Mouse (Mus musculus) midbrain, embryonic 12.5 days (tissue): Measurements from ENCODE around the gene Rangap1. TPM values are rescaled to one million over a fixed set of nuclear protein-coding genes. Genes with fewer than 3 reads are reported as not detected.
A peak's percentile ranks its signal among the peaks of the same experiment; 100 is the strongest.
"Not testable (repeated sequence)": the region's sequence is repeated elsewhere in the genome, so short reads cannot be mapped to it uniquely, and the experiment has no call there.

Experiments
- ATAC-seq: fragments of 200-750 bp; cut with Nextera tagmentation; 2 replicates; pipeline ENCODE4 v1.8.0; 2017; ENCODE audit warnings: low read depth, moderate TSS enrichment, moderate library complexity; ENCODE audit not compliant: low FRiP score
- H3K27ac ChIP-seq: fragments of 300-500 bp; sonication (generic); replicated peaks from 2 replicates; pipeline ENCODE4 v1.5.1; 2016; ENCODE audit warnings: mild to moderate bottlenecking
- H3K27me3 ChIP-seq: fragments of 300-500 bp; sonication (generic); 2 replicates; pipeline ENCODE4 v1.6.1; 2016; ENCODE audit warnings: mild to moderate bottlenecking
- H3K36me3 ChIP-seq: fragments of 300-500 bp; sonication (generic); 2 replicates; pipeline ENCODE4 v1.6.1; 2016
- H3K4me1 ChIP-seq: fragments of 300-500 bp; sonication (generic); 2 replicates; pipeline ENCODE4 v1.6.1; 2016
- H3K4me2 ChIP-seq: fragments of 300-500 bp; sonication (generic); replicated peaks from 2 replicates; pipeline ENCODE4 v1.6.1; 2016; ENCODE audit warnings: mild to moderate bottlenecking, moderate library complexity
- H3K4me3 ChIP-seq: fragments of 300-500 bp; sonication (generic); 2 replicates; pipeline ENCODE4 v1.5.1; 2016; ENCODE audit warnings: mild to moderate bottlenecking
- H3K9ac ChIP-seq: fragments of 300-500 bp; sonication (generic); replicated peaks from 2 replicates; pipeline ENCODE4 v1.6.1; 2016; ENCODE audit warnings: mild to moderate bottlenecking, moderate library complexity
- H3K9me3 ChIP-seq: fragments of 300-500 bp; sonication (generic); 2 replicates; pipeline ENCODE4 v1.6.1; 2016; ENCODE audit warnings: mild to moderate bottlenecking
- WGBS: fragments of 180-500 bp; shearing (Covaris S2); methylation state at CpG from one replicate; pipeline ENCODE4 v1.1.7; 2016; 5-methylcytosine and 5-hydroxymethylcytosine counted together
- polyA plus RNA-seq: library from polyadenylated mRNA; unstranded; fragments of >200 nt; fragmentation: Nextera tagmentation; extraction: Ambion mirVana; gene quantifications from 2 replicates; pipeline ENCODE4 v1.2.1, GENCODE M21; 2016

The Rangap1 gene
- polyA plus RNA-seq, 1 experiment from 2014 or later: 165 TPM

- Histone ChIP-seq H3K4me2 (no peak overlapping the region), H3K36me3 (peaks cover 94% of the 10 kb centered on the region), H3K9ac (no peak overlapping the region), H3K4me3 (no peak overlapping the region), H3K27me3 (no peaks in the 10 kb centered on the region), H3K27ac (no peak overlapping the region), H3K9me3 (no peaks in the 10 kb centered on the region), H3K4me1 (no peaks in the 10 kb centered on the region)
- no peak for ATAC-seq
- 91% methylated on average over 11 of the region's 11 CpGs for WGBS
Measured at GRCm38 (mm10) chr15:81708991-81709390, 36.3 kb downstream of the Rangap1 start.

GRCm38 (mm10) chr15:81703094-81703489 lies 42.2 kb downstream of the Rangap1 start:
- Histone ChIP-seq H3K4me3 (no peak overlapping the region), H3K27ac (no peak overlapping the region), H3K4me1 (no peaks in the 10 kb centered on the region), H3K36me3 (peaks cover 53% of the 10 kb centered on the region), H3K4me2 (no peak overlapping the region), H3K9ac (no peak overlapping the region), H3K27me3 (no peaks in the 10 kb centered on the region), H3K9me3 (no peaks in the 10 kb centered on the region)
- WGBS: 84% methylated on average over 3 of the region's 3 CpGs
- no peak for ATAC-seq

GRCm38 (mm10) chr15:81702306-81703093 lies 42.8 kb downstream of the Rangap1 start:
- Histone ChIP-seq H3K36me3 (peaks cover 48% of the 10 kb centered on the region), H3K9me3 (no peaks in the 10 kb centered on the region), H3K4me2 (no peak overlapping the region), H3K27ac (no peak overlapping the region), H3K4me3 (no peak overlapping the region), H3K27me3 (no peaks in the 10 kb centered on the region), H3K4me1 (no peaks in the 10 kb centered on the region), H3K9ac (no peak overlapping the region)
- ATAC-seq: no peak
- 88% methylated on average over 13 of the region's 13 CpGs for WGBS

- not testable (repeated sequence) for ATAC-seq, H3K4me2 ChIP-seq, H3K27ac ChIP-seq, H3K9ac ChIP-seq, H3K4me1 ChIP-seq, H3K27me3 ChIP-seq, H3K4me3 ChIP-seq, H3K9me3 ChIP-seq
- WGBS: 75% methylated on average over 4 of the region's 4 CpGs
- peaks cover 38% of the 10 kb centered on the region for H3K36me3 ChIP-seq
Measured at GRCm38 (mm10) chr15:81701350-81701749, 44.0 kb downstream of the Rangap1 start.

GRCm38 (mm10) chr15:81700601-81701000 lies 44.7 kb downstream of the Rangap1 start:
- H3K4me3 ChIP-seq: no peak overlapping the region
- H3K27ac ChIP-seq: no peak overlapping the region
- H3K4me1 ChIP-seq: no peaks in the 10 kb centered on the region
- H3K9ac ChIP-seq: no peak overlapping the region
- peaks cover 31% of the 10 kb centered on the region for H3K36me3 ChIP-seq
- H3K27me3 ChIP-seq: peaks cover 8% of the 10 kb centered on the region
- H3K9me3 ChIP-seq: no peaks in the 10 kb centered on the region
- WGBS: 85% methylated on average over 8 of the region's 8 CpGs
- ATAC-seq: no peak
- H3K4me2 ChIP-seq: no peak overlapping the region

GRCm38 (mm10) chr15:81700161-81700560 lies 45.2 kb downstream of the Rangap1 start:
- Histone ChIP-seq H3K9me3 (no peaks in the 10 kb centered on the region), H3K4me2 (no peak overlapping the region), H3K9ac (no peak overlapping the region), H3K36me3 (peaks cover 26% of the 10 kb centered on the region), H3K4me3 (no peak overlapping the region), H3K27me3 (peaks cover 13% of the 10 kb centered on the region), H3K27ac (no peak overlapping the region), H3K4me1 (no peaks in the 10 kb centered on the region)
- 72% methylated on average over 2 of the region's 2 CpGs for WGBS
- ATAC-seq: no peak

GRCm38 (mm10) chr15:81698532-81698931 lies 46.8 kb downstream of the Rangap1 start:
- no peak overlapping the region for H3K4me2 ChIP-seq
- 67% methylated on average over 2 of the region's 2 CpGs for WGBS
- no peak overlapping the region for H3K9ac ChIP-seq
- H3K27ac ChIP-seq: no peak overlapping the region
- no peak for ATAC-seq
- H3K4me3 ChIP-seq: no peak overlapping the region
- H3K27me3 ChIP-seq: peaks cover 29% of the 10 kb centered on the region
- peaks cover 10% of the 10 kb centered on the region for H3K36me3 ChIP-seq
- no peaks in the 10 kb centered on the region for H3K9me3 ChIP-seq
- H3K4me1 ChIP-seq: peaks cover 14% of the 10 kb centered on the region; the same call in 1 of the 2 replicates

- 57% methylated on average over 3 of the region's 3 CpGs for WGBS
- peaks cover 18% of the 10 kb centered on the region; the same call in 1 of the 2 replicates for H3K4me1 ChIP-seq
- no peak overlapping the region for H3K4me3 ChIP-seq
- ATAC-seq: no peak
- H3K4me2 ChIP-seq: no peak overlapping the region
- no peak overlapping the region for H3K27ac ChIP-seq
- no peak overlapping the region for H3K9ac ChIP-seq
- no peaks in the 10 kb centered on the region for H3K9me3 ChIP-seq
- peaks cover 36% of the 10 kb centered on the region for H3K27me3 ChIP-seq
- peaks cover 3% of the 10 kb centered on the region; the same call in 1 of the 2 replicates for H3K36me3 ChIP-seq
Measured at GRCm38 (mm10) chr15:81697847-81698246, 47.5 kb downstream of the Rangap1 start.

- no peak for ATAC-seq
- H3K36me3 ChIP-seq: no peaks in the 10 kb centered on the region
- WGBS: 59% methylated on average over 7 of the region's 7 CpGs
- no peak within 1 kb of the TSS for H3K4me2 ChIP-seq
- no peak within 1 kb of the TSS for H3K9ac ChIP-seq
- H3K9me3 ChIP-seq: no peaks in the 10 kb centered on the region
- H3K27ac ChIP-seq: no peak within 1 kb of the TSS
- no peak within 1 kb of the TSS for H3K4me3 ChIP-seq
- peaks cover 43% of the 10 kb centered on the region for H3K27me3 ChIP-seq
- H3K4me1 ChIP-seq: peaks cover 18% of the 10 kb centered on the region; the same call in 1 of the 2 replicates
Measured at GRCm38 (mm10) chr15:81697175-81697574, 48.2 kb downstream of the Rangap1 start, which contains the start of gene Chadl. Gene Chadl (minus strand): TSS chr15:81697287.

GRCm38 (mm10) chr15:81694891-81695290 lies 50.4 kb downstream of the Rangap1 start:
- H3K4me2 ChIP-seq: peak overlapping the region; percentile 95
- no peaks in the 10 kb centered on the region for H3K36me3 ChIP-seq
- ATAC-seq: no peak
- H3K27ac ChIP-seq: no peak overlapping the region
- 26% methylated on average over 19 of the region's 19 CpGs for WGBS
- peak overlapping the region; percentile 72 for H3K9ac ChIP-seq
- H3K4me3 ChIP-seq: peak overlapping the region; percentile 56
- H3K27me3 ChIP-seq: peaks cover 51% of the 10 kb centered on the region
- H3K4me1 ChIP-seq: peaks cover 18% of the 10 kb centered on the region; the same call in 1 of the 2 replicates
- no peaks in the 10 kb centered on the region for H3K9me3 ChIP-seq

GRCm38 (mm10) chr15:81693967-81694881 lies 51.1 kb downstream of the Rangap1 start:
- peak overlapping the region; percentile 72 for H3K9ac ChIP-seq

More at GRCm38 (mm10) chr15:81693967-81694881, 51.1 kb downstream of the Rangap1 start:
- Histone ChIP-seq H3K4me2 (peak overlapping the region; percentile 95), H3K4me1 (peaks cover 18% of the 10 kb centered on the region; the same call in 1 of the 2 replicates), H3K9me3 (no peaks in the 10 kb centered on the region), H3K4me3 (peak overlapping the region; percentile 56), H3K36me3 (no peaks in the 10 kb centered on the region; the same call in 1 of the 2 replicates), H3K27ac (no peak overlapping the region), H3K27me3 (peaks cover 51% of the 10 kb centered on the region)
- peak; percentile 80 for ATAC-seq
- WGBS: under 1% methylated on average over 67 of the region's 107 CpGs
